Mouse (Mus musculus) midbrain, embryonic 16.5 days (tissue): Measurements from ENCODE around the gene Socs7. TPM values are rescaled to one million over a fixed set of nuclear protein-coding genes. Genes with fewer than 3 reads are reported as not detected.

Source experiments
- polyA plus RNA-seq: library from polyadenylated mRNA; unstranded; fragments of >200 nt; fragmentation: Nextera tagmentation; extraction: Ambion mirVana; gene quantifications from 2 replicates; pipeline ENCODE4 v1.2.1, GENCODE M21; 2015

Socs7 gene
- polyA plus RNA-seq, 1 experiment from 2014 or later = 8.5 TPM

Other genes starting within 250 kb of the Socs7 start
- gene Tbx21, start 247.2 kb upstream of the Socs7 start, polyA plus RNA-seq = 0.16 TPM in 2 replicates
- gene Tbkbp1, start 211.1 kb upstream of the Socs7 start, polyA plus RNA-seq = 7.7 and 8.2 TPM in 2 replicates
- gene Kpnb1, start 174.7 kb upstream of the Socs7 start, polyA plus RNA-seq = 28.5 and 32.9 TPM in 2 replicates
- 151 and 163 TPM in 2 replicates for gene Npepps, start 81.9 kb upstream of the Socs7 start, polyA plus RNA-seq
- 38.2 and 41.6 TPM in 2 replicates for gene Mrpl45, start 46.8 kb upstream of the Socs7 start, polyA plus RNA-seq
- gene Gpr179, start 10.5 kb upstream of the Socs7 start, polyA plus RNA-seq = 0.70 and 0.89 TPM in 2 replicates
- 8.6 and 9.6 TPM in 2 replicates for gene Arhgap23, start 53.0 kb downstream of the Socs7 start, polyA plus RNA-seq
- gene 4933428G20Rik, start 137.8 kb downstream of the Socs7 start, polyA plus RNA-seq = 1.2 and 1.3 TPM in 2 replicates
- 9.2 and 10.4 TPM in 2 replicates for gene Srcin1, start 213.6 kb downstream of the Socs7 start, polyA plus RNA-seq